23 mouse cellular contexts compared by ENCODE assay signal in the genomic region with DNA sequence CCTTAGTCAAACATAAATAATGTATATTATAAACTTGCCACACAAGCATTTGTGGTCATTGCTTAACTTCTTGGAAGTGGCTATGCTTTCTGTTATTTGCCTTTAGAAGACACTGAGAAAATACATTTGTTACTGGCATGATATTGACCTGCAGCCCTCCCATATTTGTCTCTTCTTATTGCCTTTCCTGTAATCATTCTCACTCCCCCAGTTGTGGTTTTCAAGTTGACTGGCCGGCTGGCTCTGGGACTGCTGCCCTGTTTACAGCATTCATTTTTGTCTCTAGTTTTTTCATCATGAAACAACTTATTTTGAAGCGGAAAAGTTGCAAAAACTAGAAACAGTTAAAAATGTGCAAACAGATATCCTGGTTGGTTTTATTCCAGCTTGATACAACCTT. TPM values are rescaled to one million over a fixed set of nuclear protein-coding genes. Genes with fewer than 3 reads are reported as not detected.
DNase-seq lines count a peak whose midpoint lies in the region; ATAC-seq and TF ChIP-seq lines count a peak whose summit lies in the region.
"Had no signal": no experiment of that assay in that cellular context is flagged by ENCODE, and none has a peak within 500 bp of the region (broad histone marks: within the 10 kb centered on the region; RNA-seq: fewer than 3 reads in every experiment).

No protein-coding gene starts in this region.

- H3K27me3 ChIP-seq in intestine, embryonic 15.5 days (replicated peaks), result no peaks in the 10 kb centered on the region
- no peaks in the 10 kb centered on the region for H3K27me3 ChIP-seq in intestine, postnatal 0 days (replicated peaks; ENCODE audit: control insufficient read depth, insufficient read depth, low read length)
- H3K27me3 ChIP-seq in lung, embryonic 14.5 days (ENCODE audit: insufficient read depth, low read length), result no peaks in the 10 kb centered on the region
- no peaks in the 10 kb centered on the region for H3K27me3 ChIP-seq in intestine, embryonic 16.5 days (replicated peaks; ENCODE audit: control insufficient read depth, insufficient read depth, low read length)
- H3K27me3 ChIP-seq: embryonic facial prominence, embryonic 12.5 days; forebrain, embryonic 12.5 days; Patski had no signal

- H3K36me3 ChIP-seq in intestine, embryonic 15.5 days, result no peaks in the 10 kb centered on the region
- H3K36me3 ChIP-seq in intestine, postnatal 0 days (ENCODE audit: control insufficient read depth, insufficient read depth), result no peaks in the 10 kb centered on the region
- no peaks in the 10 kb centered on the region for H3K36me3 ChIP-seq in lung, embryonic 14.5 days (ENCODE audit: insufficient read depth)
- H3K36me3 ChIP-seq in intestine, embryonic 16.5 days (ENCODE audit: control insufficient read depth, insufficient read depth, low read length), result no peaks in the 10 kb centered on the region
- H3K36me3 ChIP-seq: embryonic facial prominence, embryonic 10.5 days; embryonic facial prominence, embryonic 12.5 days; forebrain, embryonic 12.5 days; G1E had no signal

- H3K4me1 ChIP-seq in intestine, embryonic 15.5 days (replicated peaks), result no peaks in the 10 kb centered on the region
- H3K4me1 ChIP-seq in intestine, postnatal 0 days (replicated peaks; ENCODE audit: control insufficient read depth, insufficient read depth, low read length), result no peaks in the 10 kb centered on the region
- H3K4me1 ChIP-seq in lung, embryonic 14.5 days (ENCODE audit: insufficient read depth), result no peaks in the 10 kb centered on the region
- no peaks in the 10 kb centered on the region for H3K4me1 ChIP-seq in intestine, embryonic 16.5 days (ENCODE audit: control insufficient read depth, insufficient read depth, low read length)
- H3K4me1 ChIP-seq: embryonic facial prominence, embryonic 10.5 days; embryonic facial prominence, embryonic 12.5 days; forebrain, embryonic 12.5 days had no signal

- no peak for TF ChIP-seq CTCF in intestine, postnatal 0 days (IDR thresholded peaks at IDR 0.05; ENCODE audit: low read depth)
- TF ChIP-seq CTCF in lung, embryonic 14.5 days (IDR thresholded peaks at IDR 0.05; ENCODE audit: low read depth), result no peak

- H3K9ac ChIP-seq in intestine, embryonic 15.5 days, result no peak overlapping the region
- no peak overlapping the region for H3K9ac ChIP-seq in intestine, postnatal 0 days (ENCODE audit: low read depth, low read length)
- no peak overlapping the region for H3K9ac ChIP-seq in lung, embryonic 14.5 days
- no peak overlapping the region for H3K9ac ChIP-seq in intestine, embryonic 16.5 days (ENCODE audit: low read depth, low read length)
- H3K9ac ChIP-seq: embryonic facial prominence, embryonic 12.5 days; forebrain, embryonic 12.5 days had no signal

- no peak overlapping the region for H3K4me3 ChIP-seq in intestine, embryonic 15.5 days (replicated peaks)
- no peak overlapping the region for H3K4me3 ChIP-seq in intestine, postnatal 0 days (ENCODE audit: low read depth, low read length)
- no peak overlapping the region for H3K4me3 ChIP-seq in lung, embryonic 14.5 days (ENCODE audit: low read depth, low read length)
- no peak overlapping the region for H3K4me3 ChIP-seq in intestine, embryonic 16.5 days (ENCODE audit: low read length)
- H3K4me3 ChIP-seq: embryonic facial prominence, embryonic 10.5 days; embryonic facial prominence, embryonic 12.5 days; forebrain, embryonic 12.5 days had no signal

- H3K4me2 ChIP-seq in intestine, embryonic 15.5 days (replicated peaks), result no peak overlapping the region
- H3K4me2 ChIP-seq in intestine, postnatal 0 days (replicated peaks; ENCODE audit: low read depth), result no peak overlapping the region
- H3K4me2 ChIP-seq in lung, embryonic 14.5 days, result no peak overlapping the region
- no peak overlapping the region for H3K4me2 ChIP-seq in intestine, embryonic 16.5 days (ENCODE audit: low read depth, low read length)
- H3K4me2 ChIP-seq: embryonic facial prominence, embryonic 12.5 days; forebrain, embryonic 12.5 days had no signal

- DNase-seq in lung, embryonic 14.5 days, result peak; percentile 3
- DNase-seq in lung, postnatal 25 days (ENCODE audit: low spot score), result no peak
- DNase-seq: adrenal gland, adult 8-10 months; adrenal gland, postnatal 14 days; adrenal gland, postnatal 36 days; B cell, adult 2 months; cerebellum, adult 11-12 months; cerebellum, adult 2 months; cerebellum, adult 9-10 months; cerebellum, postnatal 10 days; cerebellum, postnatal 25 days had no signal

- 53% methylated on average over 2 of the region's 2 CpGs for WGBS in intestine, embryonic 15.5 days
- WGBS in intestine, postnatal 0 days, result 70% methylated on average over 2 of the region's 2 CpGs
- WGBS in lung, embryonic 14.5 days, result 73% methylated on average over 2 of the region's 2 CpGs
- WGBS in intestine, embryonic 16.5 days, result 63% methylated on average over 2 of the region's 2 CpGs

- H3K9me3 ChIP-seq in intestine, embryonic 15.5 days, result no peaks in the 10 kb centered on the region
- no peaks in the 10 kb centered on the region for H3K9me3 ChIP-seq in intestine, postnatal 0 days (ENCODE audit: control insufficient read depth)
- H3K9me3 ChIP-seq in lung, embryonic 14.5 days (ENCODE audit: low read depth, low read length), result no peaks in the 10 kb centered on the region
- H3K9me3 ChIP-seq in intestine, embryonic 16.5 days (ENCODE audit: control insufficient read depth, low read length), result no peaks in the 10 kb centered on the region; the same call in 1 of the 2 replicates
- H3K9me3 ChIP-seq: embryonic facial prominence, embryonic 10.5 days; embryonic facial prominence, embryonic 12.5 days; forebrain, embryonic 12.5 days; G1E had no signal

- ATAC-seq in intestine, embryonic 15.5 days, result peak; percentile 53; the same call in 1 of the 2 replicates
- no peak for ATAC-seq in intestine, postnatal 0 days
- ATAC-seq in lung, embryonic 14.5 days (ENCODE audit: insufficient read depth), result no peak
- peak; percentile 56; the same call in 1 of the 2 replicates for ATAC-seq in intestine, embryonic 16.5 days
- ATAC-seq: activated CD4-positive, CD25-positive, alpha-beta regulatory T cell, adult 4 months; CD4-positive, CD25-positive, alpha-beta regulatory T cell, adult 4 months; forebrain, embryonic 14.5 days; forebrain, embryonic 16.5 days; Patski had no signal

- no peak overlapping the region for H3K27ac ChIP-seq in intestine, embryonic 15.5 days
- no peak overlapping the region for H3K27ac ChIP-seq in intestine, postnatal 0 days (ENCODE audit: low read depth, low read length)
- H3K27ac ChIP-seq in lung, embryonic 14.5 days (ENCODE audit: low read depth), result no peak overlapping the region
- no peak overlapping the region for H3K27ac ChIP-seq in intestine, embryonic 16.5 days (ENCODE audit: low read length)
- H3K27ac ChIP-seq: embryonic facial prominence, embryonic 10.5 days; embryonic facial prominence, embryonic 12.5 days; forebrain, embryonic 12.5 days had no signal

RNA-seq across cellular contexts. Expression of a gene that starts 57.5 kb away (rescaled TPM):
- 8.5 and 8.9 TPM in 2 replicates for polyA plus RNA-seq in intestine, embryonic 15.5 days (2015; fragmentation: Nextera tagmentation; extraction: Ambion mirVana)
- 8.8 and 9.4 TPM in 2 replicates for polyA plus RNA-seq in intestine, postnatal 0 days (2015; fragmentation: Nextera tagmentation; extraction: Ambion mirVana)
- polyA plus RNA-seq in lung, embryonic 14.5 days (2014; fragmentation: Nextera tagmentation; extraction: Ambion mirVana), result 1.5 and 1.7 TPM in 2 replicates
- polyA plus RNA-seq in intestine, embryonic 16.5 days (2015; fragmentation: Nextera tagmentation; extraction: Ambion mirVana), result 9.4 and 9.7 TPM in 2 replicates
- polyA plus RNA-seq: G1E had no signal

Comparison
In these comparisons a context has a peak if more than half of its experiments do, and no peak if none do; other contexts are left out.
1. ATAC-seq: peak in intestine, embryonic 15.5 days (single experiment) and intestine, embryonic 16.5 days (single experiment); none in intestine, postnatal 0 days (single experiment) and lung, embryonic 14.5 days (single experiment).